Mouse (Mus musculus) forebrain, embryonic 11.5 days (tissue): ENCODE measurements around the gene Ctcfl. TPM values are rescaled to one million over a fixed set of nuclear protein-coding genes. Genes with fewer than 3 reads are reported as not detected.

Experiments
- ATAC-seq: fragments of 200-750 bp; cut with Nextera tagmentation; replicated peaks from 2 replicates; pipeline ENCODE4 v1.8.0; 2017; ENCODE audit warnings: moderate TSS enrichment; ENCODE audit not compliant: low FRiP score
- DNase-seq: peaks from one replicate; pipeline ENCODE4 v3.0.0-alpha.2; 2017; ENCODE audit warnings: low spot score
- H3K27ac ChIP-seq: fragments of 300-500 bp; sonication (generic); 2 replicates; pipeline ENCODE4 v1.5.1; 2014; ENCODE audit warnings: low read depth, low read length
- H3K27me3 ChIP-seq: fragments of 300-500 bp; sonication (generic); 2 replicates; pipeline ENCODE4 v1.6.1; 2014; ENCODE audit warnings: mild to moderate bottlenecking, low read length, mixed read lengths; ENCODE audit not compliant: control insufficient read depth, insufficient read depth
- H3K36me3 ChIP-seq: fragments of 300-500 bp; sonication (generic); 2 replicates; pipeline ENCODE4 v1.6.1; 2014; ENCODE audit warnings: mild to moderate bottlenecking, low read length, moderate library complexity, mixed read lengths; ENCODE audit not compliant: control insufficient read depth, insufficient read depth
- H3K4me1 ChIP-seq: fragments of 300-500 bp; sonication (generic); replicated peaks from 2 replicates; pipeline ENCODE4 v1.6.1; 2014; ENCODE audit warnings: low read length, mixed read lengths; ENCODE audit not compliant: control insufficient read depth, insufficient read depth
- H3K4me2 ChIP-seq: fragments of 300-500 bp; sonication (generic); 2 replicates; pipeline ENCODE4 v1.6.1; 2014; ENCODE audit warnings: low read depth, mild to moderate bottlenecking, low read length, moderate library complexity, mixed read lengths; ENCODE audit not compliant: severe bottlenecking
- H3K4me3 ChIP-seq: fragments of 300-500 bp; sonication (generic); 2 replicates; pipeline ENCODE4 v1.5.1; 2014; ENCODE audit warnings: low read depth, low read length
- H3K9ac ChIP-seq: fragments of 300-500 bp; sonication (generic); 2 replicates; pipeline ENCODE4 v1.6.1; 2014; ENCODE audit warnings: low read length
- H3K9me3 ChIP-seq: fragments of 300-500 bp; sonication (generic); 2 replicates; pipeline ENCODE4 v1.6.1; 2016; ENCODE audit warnings: low read length, mixed read lengths; ENCODE audit not compliant: control insufficient read depth
- WGBS: fragments of 180-500 bp; shearing (Covaris S2); extraction: QIAGEN DNeasy Blood & Tissue Kit; methylation state at CpG from one replicate; pipeline ENCODE4 v1.1.7; 2014; 5-methylcytosine and 5-hydroxymethylcytosine counted together
- polyA plus RNA-seq: library from polyadenylated mRNA; unstranded; fragments of >200 nt; fragmentation: Nextera tagmentation; extraction: Ambion mirVana; gene quantifications from 2 replicates; pipeline ENCODE4 v1.2.1, GENCODE M21; 2014

Ctcfl gene
- polyA plus RNA-seq, 1 experiment from 2014 or later, result not detected

- ATAC-seq (no peak), DNase-seq (no peak)
- H3K9me3 ChIP-seq, result no peaks in the 10 kb centered on the region
- H3K36me3 ChIP-seq, result no peaks in the 10 kb centered on the region
- H3K27ac ChIP-seq, result no peak overlapping the region
- H3K4me3 ChIP-seq, result no peak overlapping the region
- no peak overlapping the region for H3K9ac ChIP-seq
- no peaks in the 10 kb centered on the region for H3K27me3 ChIP-seq
- no peak overlapping the region for H3K4me2 ChIP-seq
- WGBS, result 89% methylated on average over 4 of the region's 4 CpGs
- H3K4me1 ChIP-seq, result no peaks in the 10 kb centered on the region
Observed at GRCm38 (mm10) chr2:173157871-173158270, 38.5 kb upstream of the Ctcfl start.

- ATAC-seq, result no peak
- Histone ChIP-seq H3K9ac (no peak overlapping the region), H3K36me3 (no peaks in the 10 kb centered on the region), H3K9me3 (no peaks in the 10 kb centered on the region), H3K4me3 (no peak overlapping the region), H3K27me3 (no peaks in the 10 kb centered on the region), H3K4me2 (no peak overlapping the region), H3K4me1 (no peaks in the 10 kb centered on the region), H3K27ac (no peak overlapping the region)
- no peak for DNase-seq
- WGBS, result 67% methylated on average over 4 of the region's 4 CpGs
Observed at GRCm38 (mm10) chr2:173157376-173157775, 38.1 kb upstream of the Ctcfl start.

- Histone ChIP-seq H3K36me3 (no peaks in the 10 kb centered on the region), H3K9me3 (no peaks in the 10 kb centered on the region), H3K9ac (no peak overlapping the region), H3K27me3 (no peaks in the 10 kb centered on the region), H3K4me2 (no peak overlapping the region), H3K27ac (no peak overlapping the region), H3K4me3 (no peak overlapping the region), H3K4me1 (no peaks in the 10 kb centered on the region)
- ATAC-seq, result no peak
- DNase-seq, result no peak
- WGBS, result 86% methylated on average over 13 of the region's 13 CpGs
Observed at GRCm38 (mm10) chr2:173156923-173157322, 37.6 kb upstream of the Ctcfl start.

GRCm38 (mm10) chr2:173155907-173156306 is 36.6 kb upstream of the Ctcfl start:
- no peaks in the 10 kb centered on the region for H3K9me3 ChIP-seq
- 90% methylated on average over 10 of the region's 10 CpGs for WGBS
- H3K36me3 ChIP-seq, result no peaks in the 10 kb centered on the region
- no peak for DNase-seq
- ATAC-seq, result no peak
- H3K27ac ChIP-seq, result no peak overlapping the region
- H3K9ac ChIP-seq, result no peak overlapping the region
- H3K4me1 ChIP-seq, result no peaks in the 10 kb centered on the region
- no peaks in the 10 kb centered on the region for H3K27me3 ChIP-seq
- H3K4me3 ChIP-seq, result no peak overlapping the region
- no peak overlapping the region for H3K4me2 ChIP-seq

- Histone ChIP-seq H3K4me1 (no peaks in the 10 kb centered on the region), H3K9ac (no peak overlapping the region), H3K36me3 (no peaks in the 10 kb centered on the region), H3K27me3 (no peaks in the 10 kb centered on the region), H3K4me2 (no peak overlapping the region), H3K9me3 (no peaks in the 10 kb centered on the region), H3K27ac (no peak overlapping the region), H3K4me3 (no peak overlapping the region)
- WGBS, result 91% methylated on average over 14 of the region's 14 CpGs
- ATAC-seq (no peak), DNase-seq (no peak)
Observed at GRCm38 (mm10) chr2:173154962-173155361, 35.6 kb upstream of the Ctcfl start.

GRCm38 (mm10) chr2:173154513-173154912 is 35.2 kb upstream of the Ctcfl start:
- no peak for ATAC-seq
- Histone ChIP-seq H3K36me3 (no peaks in the 10 kb centered on the region), H3K9ac (no peak overlapping the region), H3K4me2 (no peak overlapping the region), H3K9me3 (no peaks in the 10 kb centered on the region), H3K27me3 (no peaks in the 10 kb centered on the region), H3K27ac (no peak overlapping the region), H3K4me1 (no peaks in the 10 kb centered on the region), H3K4me3 (no peak overlapping the region)
- DNase-seq, result no peak
- 93% methylated on average over 13 of the region's 13 CpGs for WGBS

- Histone ChIP-seq H3K36me3 (no peaks in the 10 kb centered on the region), H3K4me2 (no peak overlapping the region), H3K27me3 (no peaks in the 10 kb centered on the region), H3K27ac (no peak overlapping the region), H3K4me3 (no peak overlapping the region), H3K9me3 (no peaks in the 10 kb centered on the region), H3K9ac (no peak overlapping the region), H3K4me1 (no peaks in the 10 kb centered on the region)
- DNase-seq (no peak), ATAC-seq (no peak)
- 90% methylated on average over 10 of the region's 10 CpGs for WGBS
Observed at GRCm38 (mm10) chr2:173153266-173153665, 33.9 kb upstream of the Ctcfl start.

- DNase-seq (no peak), ATAC-seq (no peak)
- 89% methylated on average over 13 of the region's 13 CpGs for WGBS
- Histone ChIP-seq H3K27me3 (no peaks in the 10 kb centered on the region), H3K27ac (no peak within 1 kb of the TSS), H3K4me3 (no peak within 1 kb of the TSS), H3K36me3 (no peaks in the 10 kb centered on the region), H3K9ac (no peak within 1 kb of the TSS), H3K4me1 (no peaks in the 10 kb centered on the region), H3K9me3 (no peaks in the 10 kb centered on the region), H3K4me2 (no peak within 1 kb of the TSS)
Observed at GRCm38 (mm10) chr2:173152436-173153151, 33.3 kb upstream of the Ctcfl start, which contains the start of gene Pck1. Gene Pck1 (plus strand): TSS chr2:173153048.

GRCm38 (mm10) chr2:173151784-173152284 is 32.5 kb upstream of the Ctcfl start:
- H3K4me3 ChIP-seq, result no peak overlapping the region
- H3K27me3 ChIP-seq, result no peaks in the 10 kb centered on the region
- no peaks in the 10 kb centered on the region for H3K4me1 ChIP-seq
- DNase-seq (no peak), ATAC-seq (no peak)
- H3K9ac ChIP-seq, result no peak overlapping the region
- H3K27ac ChIP-seq, result no peak overlapping the region
- WGBS, result 85% methylated on average over 7 of the region's 7 CpGs
- H3K4me2 ChIP-seq, result no peak overlapping the region
- H3K9me3 ChIP-seq, result no peaks in the 10 kb centered on the region
- H3K36me3 ChIP-seq, result no peaks in the 10 kb centered on the region
